Mouse (Mus musculus) liver, embryonic 14.5 days (tissue): ENCODE results near the gene T. TPM values are rescaled to one million over a fixed set of nuclear protein-coding genes. Genes with fewer than 3 reads are reported as not detected.

Experiments used
- ATAC-seq: fragments of 200-750 bp; cut with Nextera tagmentation; 2 replicates; pipeline ENCODE4 v1.8.0; 2017; ENCODE audit warnings: moderate number of reproducible peaks, mild to moderate bottlenecking, moderate library complexity; ENCODE audit not compliant: insufficient read depth
- DNase-seq, 3 experiments: peaks; one replicate each; pipeline ENCODE4 v3.0.0-alpha.2; 2012 to 2013; ENCODE audit warnings: low read depth in 3 of 3, low spot score in 3 of 3
- H3K27ac ChIP-seq: fragments of 300-500 bp; sonication (generic); 2 replicates; pipeline ENCODE4 v1.5.1; 2014; ENCODE audit warnings: moderate library complexity, mild to moderate bottlenecking, control low read depth, inconsistent platforms
- H3K27me3 ChIP-seq: fragments of 300-500 bp; sonication (generic); 2 replicates; pipeline ENCODE4 v1.6.1; 2014; ENCODE audit warnings: mild to moderate bottlenecking, low read length, moderate library complexity; ENCODE audit not compliant: control insufficient read depth, insufficient read depth
- H3K36me3 ChIP-seq: fragments of 300-500 bp; sonication (generic); replicated peaks from 2 replicates; pipeline ENCODE4 v1.6.1; 2014; ENCODE audit warnings: low read depth; ENCODE audit not compliant: control insufficient read depth, insufficient read depth
- H3K4me1 ChIP-seq, 2 experiments: fragments of 200-500 bp in 1 of 2; fragments of 300-500 bp in 1 of 2; sonication (generic) in 1 of 2; replicated peaks; 2 replicates each; pipeline ENCODE4 v1.6.1; 2012 to 2014; ENCODE audit warnings: antibody characterized with exemption in 1 of 2, inconsistent platforms in 1 of 2, low read length in 1 of 2; ENCODE audit not compliant: control insufficient read depth in 2 of 2, insufficient read depth in 2 of 2
- H3K4me2 ChIP-seq: fragments of 300-500 bp; sonication (generic); 2 replicates; pipeline ENCODE4 v1.6.1; 2014; ENCODE audit warnings: low read depth, mild to moderate bottlenecking, control low read depth, moderate library complexity
- H3K4me3 ChIP-seq, 2 experiments: fragments of 200-500 bp in 1 of 2; fragments of 300-500 bp in 1 of 2; sonication (generic) in 1 of 2; 2 replicates each; pipeline ENCODE4 v1.5.1; 2012 to 2014; ENCODE audit warnings: low read depth in 2 of 2, low read length in 2 of 2, mild to moderate bottlenecking in 2 of 2, control low read depth in 1 of 2, inconsistent platforms in 1 of 2, moderate library complexity in 1 of 2; ENCODE audit not compliant: insufficient read depth in 1 of 2
- H3K9ac ChIP-seq: fragments of 300-500 bp; sonication (generic); replicated peaks from 2 replicates; pipeline ENCODE4 v1.6.1; 2014; ENCODE audit warnings: mild to moderate bottlenecking, control low read depth, moderate library complexity
- H3K9me3 ChIP-seq: fragments of 300-500 bp; sonication (generic); 2 replicates; pipeline ENCODE4 v1.6.1; 2016; ENCODE audit warnings: low read length, mixed read lengths; ENCODE audit not compliant: control insufficient read depth
- CTCF ChIP-seq: IDR thresholded peaks from 2 replicates; pipeline ENCODE4 v1.5.1; 2016; ENCODE audit warnings: antibody characterized with exemption, low read depth, control low read depth
- EP300 ChIP-seq: IDR thresholded peaks from 2 replicates; pipeline ENCODE4 v1.6.1; 2016; ENCODE audit warnings: antibody characterized with exemption, low read depth
- WGBS: fragments of 180-500 bp; shearing (Covaris S2); extraction: QIAGEN DNeasy Blood & Tissue Kit; methylation state at CpG from one replicate; pipeline ENCODE4 v1.1.7; 2014; ENCODE audit not compliant: insufficient replicate concordance; 5-methylcytosine and 5-hydroxymethylcytosine counted together
- polyA plus RNA-seq, 2 experiments: library from polyadenylated mRNA; depleted of rRNA in 1 of 2; stranded (reverse) in 1 of 2; unstranded in 1 of 2; fragments of >200 nt; fragmentation: Nextera tagmentation in 1 of 2; extraction: Ambion mirVana in 1 of 2; gene quantifications; 2 replicates each; pipeline versions ENCODE4 v1.2.1 to v1.2.3; 2012 to 2014

Gene T
- polyA plus RNA-seq, 2 experiments: 0.03 TPM; not detected in 1

DNA sequence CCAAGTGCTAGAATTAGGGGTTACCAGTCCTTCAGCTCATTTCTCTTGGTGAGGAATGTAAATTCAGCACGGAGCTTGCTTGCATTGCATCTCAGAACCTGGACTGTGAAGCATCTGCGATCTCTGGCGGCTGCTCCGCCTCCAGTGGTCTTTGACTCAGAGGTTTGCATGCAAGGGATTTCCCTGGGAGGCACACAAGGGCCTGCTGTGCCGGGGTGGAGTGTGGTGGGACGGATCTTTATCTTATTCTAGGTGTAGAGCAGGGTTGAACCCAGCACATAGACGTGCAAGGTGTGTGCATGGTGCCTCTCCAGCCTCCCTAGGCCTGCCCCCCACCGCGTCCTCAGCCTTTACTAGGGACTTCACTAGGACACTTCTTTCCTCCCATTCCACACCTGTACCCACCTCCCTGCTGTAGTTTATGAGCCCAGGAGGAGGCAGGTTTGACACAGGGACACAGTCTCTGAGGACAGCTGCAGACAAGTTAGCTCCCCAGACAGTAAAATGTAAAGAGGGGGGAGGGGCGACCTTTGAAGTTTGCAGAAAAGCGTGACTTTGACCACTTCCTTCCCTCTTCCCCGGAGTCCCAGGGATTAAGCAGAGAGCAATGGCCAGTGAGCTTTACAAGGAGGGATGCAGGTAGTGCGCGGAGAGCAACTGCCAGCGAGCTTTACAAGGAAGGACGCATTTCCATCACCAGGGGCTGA, 25.5 kb upstream of the T start:
- H3K9me3 ChIP-seq: no peaks in the 10 kb centered on the region
- ATAC-seq: no peak

DNA sequence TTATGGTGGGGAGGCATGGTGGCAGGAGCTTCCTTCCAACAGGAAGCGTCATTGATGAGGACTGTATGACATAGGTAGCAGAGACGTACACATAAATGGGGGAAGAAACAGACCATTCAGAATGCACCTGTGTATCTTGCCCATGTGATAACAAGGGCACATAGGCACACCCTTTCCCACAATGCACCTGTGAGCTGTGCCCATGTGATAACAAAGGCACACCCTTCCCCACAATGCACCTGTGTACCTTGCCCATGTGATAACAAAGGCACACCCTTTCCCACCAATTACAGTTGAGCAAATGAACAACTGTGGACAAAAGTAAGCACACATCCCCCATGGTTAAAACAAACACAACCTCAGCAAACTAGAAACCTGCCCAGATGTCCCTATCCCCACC, 23.9 kb upstream of the T start:
- Histone ChIP-seq H3K36me3 (no peaks in the 10 kb centered on the region), H3K27me3 (no peaks in the 10 kb centered on the region), H3K9ac (no peak overlapping the region), H3K9me3 (no peaks in the 10 kb centered on the region), H3K4me2 (no peak overlapping the region), H3K27ac (no peak overlapping the region), H3K4me1 (peaks cover 0 to 10% of the 10 kb centered on the region in 2 experiments; a peak in 3 of 4 replicates), H3K4me3 (no peak overlapping the region)
- TF ChIP-seq CTCF (no peak), EP300 (no peak)
- ATAC-seq (no peak), DNase-seq (no peak)
- 56% methylated on average over 2 of the region's 2 CpGs for WGBS

More for the DNA sequence above, 25.5 kb upstream of the T start:
- TF ChIP-seq CTCF: no peak
- no peak for TF ChIP-seq EP300
- Histone ChIP-seq H3K27me3 (no peaks in the 10 kb centered on the region), H3K9ac (no peak overlapping the region), H3K36me3 (no peaks in the 10 kb centered on the region), H3K4me3 (no peak overlapping the region), H3K4me2 (no peak overlapping the region; the same call in 1 of the 2 replicates), H3K4me1 (peaks cover 0 to 9% of the 10 kb centered on the region in 2 experiments; a peak in 3 of 4 replicates), H3K27ac (no peak overlapping the region)
- no peak for DNase-seq
- 6% methylated on average over 16 of the region's 16 CpGs for WGBS

DNA sequence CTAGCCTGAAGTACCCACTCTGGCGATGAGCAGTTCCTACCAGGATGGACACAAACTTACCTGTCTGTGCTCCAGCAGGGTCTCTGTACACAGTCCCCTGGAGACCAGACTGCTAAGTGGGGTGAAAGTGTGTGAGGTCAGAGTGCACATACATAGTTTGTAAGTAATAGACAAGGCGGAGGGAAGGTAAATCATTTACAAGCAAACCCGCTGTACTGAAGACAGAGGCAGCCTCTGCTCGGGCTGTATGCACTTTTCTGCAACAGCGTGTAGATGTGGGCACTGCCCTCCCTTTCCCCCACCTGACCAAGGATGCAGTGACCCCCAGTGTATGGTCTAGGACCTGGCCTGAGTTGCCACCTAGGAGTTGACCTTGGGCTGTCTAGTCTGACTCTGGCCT, 20.6 kb upstream of the T start:
- H3K27me3 ChIP-seq: no peaks in the 10 kb centered on the region
- no peak for ATAC-seq
- no peaks in the 10 kb centered on the region for H3K36me3 ChIP-seq
- H3K4me2 ChIP-seq: no peak overlapping the region
- no peak for DNase-seq
- H3K27ac ChIP-seq: no peak overlapping the region
- H3K9ac ChIP-seq: no peak overlapping the region
- H3K9me3 ChIP-seq: no peaks in the 10 kb centered on the region
- no peak overlapping the region for H3K4me3 ChIP-seq
- TF ChIP-seq CTCF: no peak
- no peak for TF ChIP-seq EP300
- WGBS: 49% methylated on average over 5 of the region's 5 CpGs
- H3K4me1 ChIP-seq: peaks cover 0 to 10% of the 10 kb centered on the region in 2 experiments; a peak in 3 of 4 replicates

DNA sequence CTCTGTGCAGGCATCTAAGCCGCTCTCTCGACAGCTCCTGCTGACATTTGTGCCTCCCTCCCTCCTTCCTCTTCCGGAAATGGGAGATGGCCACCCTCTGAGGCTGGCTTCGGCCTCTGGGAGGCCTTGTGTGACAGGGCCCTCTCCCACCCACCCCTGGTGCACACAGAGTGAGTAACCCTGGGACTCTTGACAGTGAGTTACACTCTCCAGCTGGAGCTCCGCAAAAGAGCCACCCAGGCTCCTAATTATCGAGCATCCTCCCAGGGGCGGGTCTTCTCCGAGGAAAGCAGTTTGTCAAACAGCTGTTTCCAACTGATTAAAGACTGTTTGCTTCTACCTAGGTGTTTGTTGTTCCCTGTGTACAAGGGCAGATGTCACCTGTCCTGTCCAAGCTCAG, 18.7 kb upstream of the T start:
- DNase-seq: no peak
- H3K27me3 ChIP-seq: no peaks in the 10 kb centered on the region
- H3K27ac ChIP-seq: no peak overlapping the region
- H3K9ac ChIP-seq: no peak overlapping the region
- ATAC-seq: no peak
- peaks cover 0 to 3% of the 10 kb centered on the region in 2 experiments; a peak in 2 of 4 replicates for H3K4me1 ChIP-seq
- no peaks in the 10 kb centered on the region for H3K9me3 ChIP-seq
- no peak for TF ChIP-seq CTCF
- TF ChIP-seq EP300: no peak
- H3K36me3 ChIP-seq: no peaks in the 10 kb centered on the region
- no peak overlapping the region for H3K4me3 ChIP-seq
- H3K4me2 ChIP-seq: no peak overlapping the region
- WGBS: 17% methylated on average over 8 of the region's 8 CpGs

DNA sequence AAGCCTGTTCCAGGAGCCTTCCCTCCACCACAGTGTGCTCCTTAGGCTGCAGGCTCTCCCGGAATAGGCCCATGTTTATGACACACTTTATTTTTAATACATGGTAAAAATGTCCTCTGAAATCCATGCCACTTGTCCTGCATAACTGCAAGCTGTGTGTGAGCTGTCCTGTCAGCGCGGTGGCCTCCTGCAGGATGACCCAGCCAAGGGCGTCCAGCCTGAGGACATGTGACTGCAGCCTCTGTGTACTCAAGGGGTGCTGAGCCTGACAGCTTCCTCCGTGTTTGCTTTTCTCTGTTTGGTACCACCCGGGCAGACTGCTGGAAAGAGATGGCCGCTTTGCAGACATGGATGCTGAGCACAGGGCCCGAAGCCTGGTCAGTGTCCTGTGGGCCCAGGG, 17.4 kb upstream of the T start:
- Histone ChIP-seq H3K4me3 (no peak overlapping the region), H3K9me3 (no peaks in the 10 kb centered on the region), H3K27ac (no peak overlapping the region), H3K4me1 (peaks cover 0 to 3% of the 10 kb centered on the region in 2 experiments; a peak in 1 of 4 replicates), H3K4me2 (no peak overlapping the region), H3K36me3 (no peaks in the 10 kb centered on the region), H3K9ac (no peak overlapping the region), H3K27me3 (no peaks in the 10 kb centered on the region)
- TF ChIP-seq CTCF: no peak
- no peak for TF ChIP-seq EP300
- WGBS: 65% methylated on average over 8 of the region's 8 CpGs
- DNase-seq (no peak), ATAC-seq (no peak)
